Mouse (Mus musculus): Measurements from ENCODE around the gene Mrpl54. TPM values are rescaled to one million over a fixed set of nuclear protein-coding genes. Genes with fewer than 3 reads are reported as not detected.

Gene Mrpl54
- polyA plus RNA-seq, 1 experiment = 130 TPM

GRCm38 (mm10) chr10:81261025-81261424 lies 5.7 kb downstream of the Mrpl54 start:
- no peak for TF ChIP-seq CTCF (conservative IDR thresholded peaks at IDR 0.05; ENCODE audit: insufficient read depth, insufficient read length, low read depth, low read length)
- TF ChIP-seq POLR2A (IDR thresholded peaks at IDR 0.05; ENCODE audit: low read depth, low read length) = no peak
- no peaks in the 10 kb centered on the region for H3K4me1 ChIP-seq (ENCODE audit: control insufficient read depth, insufficient read depth, low read length)
- H3K36me3 ChIP-seq (ENCODE audit: control insufficient read depth, insufficient read depth, low read length) = no peaks in the 10 kb centered on the region
- no peak overlapping the region for H3K4me3 ChIP-seq (ENCODE audit: insufficient read depth, low read depth, low read length)
- H3K27me3 ChIP-seq (replicated peaks; ENCODE audit: control insufficient read depth, insufficient read depth, low read length) = no peaks in the 10 kb centered on the region
- 92% methylated on average over 4 of the region's 4 CpGs for WGBS
- H3K27ac ChIP-seq (ENCODE audit: insufficient read depth, low read depth, low read length) = no peak overlapping the region
- DNase-seq = no peak

GRCm38 (mm10) chr10:81259225-81259884 lies 7.4 kb downstream of the Mrpl54 start:
- DNase-seq = no peak
- Histone ChIP-seq H3K4me3 (ENCODE audit: insufficient read depth, low read depth, low read length) (no peak overlapping the region), H3K36me3 (ENCODE audit: control insufficient read depth, insufficient read depth, low read length) (no peaks in the 10 kb centered on the region), H3K27ac (ENCODE audit: insufficient read depth, low read depth, low read length) (no peak overlapping the region), H3K27me3 (replicated peaks; ENCODE audit: control insufficient read depth, insufficient read depth, low read length) (no peaks in the 10 kb centered on the region), H3K4me1 (ENCODE audit: control insufficient read depth, insufficient read depth, low read length) (no peaks in the 10 kb centered on the region)
- 42% methylated on average over 21 of the region's 21 CpGs for WGBS
- TF ChIP-seq CTCF (conservative IDR thresholded peaks at IDR 0.05; ENCODE audit: insufficient read depth, insufficient read length, low read depth, low read length) (no peak), POLR2A (IDR thresholded peaks at IDR 0.05; ENCODE audit: low read depth, low read length) (no peak)

GRCm38 (mm10) chr10:81257158-81258039 lies 9.3 kb downstream of the Mrpl54 start:
- DNase-seq = no peak
- no peaks in the 10 kb centered on the region for H3K36me3 ChIP-seq (ENCODE audit: control insufficient read depth, insufficient read depth, low read length)
- TF ChIP-seq POLR2A (IDR thresholded peaks at IDR 0.05; ENCODE audit: low read depth, low read length) = no peak
- no peak for TF ChIP-seq CTCF (conservative IDR thresholded peaks at IDR 0.05; ENCODE audit: insufficient read depth, insufficient read length, low read depth, low read length)
- no peak overlapping the region for H3K27ac ChIP-seq (ENCODE audit: insufficient read depth, low read depth, low read length)
- H3K4me1 ChIP-seq (ENCODE audit: control insufficient read depth, insufficient read depth, low read length) = no peaks in the 10 kb centered on the region
- peak overlapping the region; percentile 36; the same call in 1 of the 2 replicates for H3K4me3 ChIP-seq (ENCODE audit: insufficient read depth, low read depth, low read length)
- WGBS = 2% methylated on average over 62 of the region's 62 CpGs
- H3K27me3 ChIP-seq (replicated peaks; ENCODE audit: control insufficient read depth, insufficient read depth, low read length) = no peaks in the 10 kb centered on the region

GRCm38 (mm10) chr10:81254886-81255285 lies 11.8 kb downstream of the Mrpl54 start:
- no peak overlapping the region for H3K4me3 ChIP-seq (ENCODE audit: insufficient read depth, low read depth, low read length)
- no peak for DNase-seq
- WGBS = 48% methylated on average over 1 of the region's 1 CpGs
- H3K36me3 ChIP-seq (ENCODE audit: control insufficient read depth, insufficient read depth, low read length) = no peaks in the 10 kb centered on the region
- TF ChIP-seq CTCF (conservative IDR thresholded peaks at IDR 0.05; ENCODE audit: insufficient read depth, insufficient read length, low read depth, low read length) = no peak
- TF ChIP-seq POLR2A (IDR thresholded peaks at IDR 0.05; ENCODE audit: low read depth, low read length) = no peak
- H3K27me3 ChIP-seq (replicated peaks; ENCODE audit: control insufficient read depth, insufficient read depth, low read length) = no peaks in the 10 kb centered on the region
- no peak overlapping the region for H3K27ac ChIP-seq (ENCODE audit: insufficient read depth, low read depth, low read length)
- no peaks in the 10 kb centered on the region for H3K4me1 ChIP-seq (ENCODE audit: control insufficient read depth, insufficient read depth, low read length)

- no peak within 1 kb of the TSS for H3K27ac ChIP-seq (ENCODE audit: insufficient read depth, low read depth, low read length)
- DNase-seq = no peak
- H3K4me3 ChIP-seq (ENCODE audit: insufficient read depth, low read depth, low read length) = no peak within 1 kb of the TSS
- H3K27me3 ChIP-seq (replicated peaks; ENCODE audit: control insufficient read depth, insufficient read depth, low read length) = no peaks in the 10 kb centered on the region
- no peaks in the 10 kb centered on the region for H3K4me1 ChIP-seq (ENCODE audit: control insufficient read depth, insufficient read depth, low read length)
- TF ChIP-seq POLR2A (IDR thresholded peaks at IDR 0.05; ENCODE audit: low read depth, low read length) (no peak), CTCF (conservative IDR thresholded peaks at IDR 0.05; ENCODE audit: insufficient read depth, insufficient read length, low read depth, low read length) (no peak)
- 7% methylated on average over 44 of the region's 44 CpGs for WGBS
- no peaks in the 10 kb centered on the region for H3K36me3 ChIP-seq (ENCODE audit: control insufficient read depth, insufficient read depth, low read length)
Observed at GRCm38 (mm10) chr10:81252424-81253419, 14.0 kb downstream of the Mrpl54 start, which contains the start of gene Matk. Matk (plus strand) TSS chr10:81252935.

- Histone ChIP-seq H3K4me3 (ENCODE audit: insufficient read depth, low read depth, low read length) (no peak overlapping the region), H3K27me3 (replicated peaks; ENCODE audit: control insufficient read depth, insufficient read depth, low read length) (no peaks in the 10 kb centered on the region), H3K4me1 (ENCODE audit: control insufficient read depth, insufficient read depth, low read length) (no peaks in the 10 kb centered on the region), H3K36me3 (ENCODE audit: control insufficient read depth, insufficient read depth, low read length) (no peaks in the 10 kb centered on the region), H3K27ac (ENCODE audit: insufficient read depth, low read depth, low read length) (no peak overlapping the region)
- WGBS = 86% methylated on average over 8 of the region's 8 CpGs
- TF ChIP-seq CTCF (conservative IDR thresholded peaks at IDR 0.05; ENCODE audit: insufficient read depth, insufficient read length, low read depth, low read length) (no peak), POLR2A (IDR thresholded peaks at IDR 0.05; ENCODE audit: low read depth, low read length) (no peak)
- DNase-seq = no peak
Observed at GRCm38 (mm10) chr10:81249442-81249841, 17.3 kb downstream of the Mrpl54 start.

Data from kidney, adult 2 months (tissue).